Mouse (Mus musculus) ES-E14 (cell line): ENCODE measurements around the gene Tmem170b.

Experiments
- HCFC1 ChIP-seq: IDR thresholded peaks from 2 replicates; pipeline ENCODE4 v1.6.1; 2012; ENCODE audit warnings: low read length, inconsistent platforms, borderline replicate concordance; ENCODE audit not compliant: insufficient read depth
- MAFK ChIP-seq: IDR thresholded peaks from 2 replicates; pipeline ENCODE4 v1.6.1; 2014; ENCODE audit warnings: mild to moderate bottlenecking, low read depth, low read length, inconsistent platforms; ENCODE audit not compliant: insufficient read depth
- ZNF384 ChIP-seq: IDR thresholded peaks from 2 replicates; pipeline ENCODE4 v1.6.1; 2012; ENCODE audit warnings: low read depth, low read length, inconsistent platforms

DNA sequence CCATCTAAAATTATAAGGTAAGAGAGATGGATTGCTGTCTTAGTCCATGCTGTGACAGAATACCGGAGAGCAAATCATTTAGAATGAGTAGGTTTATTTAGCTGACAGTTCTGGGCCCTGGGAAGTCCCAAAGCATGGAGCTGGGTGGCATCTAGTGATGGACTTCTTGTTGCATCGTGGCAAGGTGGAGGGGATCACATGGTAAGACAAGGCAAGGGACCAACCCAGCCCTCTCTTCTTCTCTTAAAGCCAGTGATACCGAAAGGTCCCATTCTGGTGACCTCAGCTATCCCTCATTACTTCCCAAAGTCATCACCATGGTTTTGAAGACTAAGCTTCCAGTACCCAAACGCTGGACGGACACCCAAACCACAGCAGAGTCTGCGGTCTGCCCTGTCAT lies 42.3 kb downstream of the Tmem170b start:
- no peak for TF ChIP-seq HCFC1
- no peak for TF ChIP-seq ZNF384
- TF ChIP-seq MAFK: no peak
